In the genomic region with DNA sequence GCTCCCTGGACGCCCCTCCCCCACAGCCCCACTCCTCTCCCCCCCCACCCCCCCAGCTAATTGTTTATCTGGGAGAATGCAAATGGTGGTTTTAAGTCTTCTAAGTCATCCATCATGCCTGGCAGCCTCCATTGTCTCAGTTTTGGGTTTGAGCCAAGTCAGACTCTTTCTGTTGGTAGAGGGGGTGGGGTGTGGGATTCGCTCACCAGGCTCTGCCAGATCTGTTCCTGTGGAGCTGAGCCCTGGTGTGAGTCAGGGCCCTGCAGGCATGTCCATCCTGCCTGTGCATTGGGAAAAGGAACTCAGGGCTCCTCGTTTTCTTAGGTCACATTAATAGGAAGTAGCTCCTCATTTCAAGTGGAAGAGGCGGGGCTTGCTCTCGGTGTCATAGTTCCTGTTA, we compare ENCODE assay signal across 8 mouse cellular contexts.
DNase-seq lines count a peak whose midpoint lies in the region; ATAC-seq and TF ChIP-seq lines count a peak whose summit lies in the region.

No protein-coding gene starts in this region.

- no peaks in the 10 kb centered on the region for H3K9me3 ChIP-seq in hindbrain, embryonic 11.5 days (ENCODE audit: control insufficient read depth, low read length)
- no peaks in the 10 kb centered on the region for H3K9me3 ChIP-seq in lung, postnatal 0 days (ENCODE audit: low read length)

- TF ChIP-seq EP300 in lung, postnatal 0 days (IDR thresholded peaks at IDR 0.05), result peak; percentile 57

- no peaks in the 10 kb centered on the region for H3K27me3 ChIP-seq in hindbrain, embryonic 11.5 days (ENCODE audit: control insufficient read depth, insufficient read depth, low read length)
- H3K27me3 ChIP-seq in lung, postnatal 0 days (replicated peaks; ENCODE audit: insufficient read depth, low read length), result no peaks in the 10 kb centered on the region

- no peak overlapping the region for H3K9ac ChIP-seq in hindbrain, embryonic 11.5 days (ENCODE audit: low read depth, low read length)
- H3K9ac ChIP-seq in lung, postnatal 0 days (replicated peaks; ENCODE audit: low read depth), result no peak overlapping the region

- no peaks in the 10 kb centered on the region for H3K36me3 ChIP-seq in hindbrain, embryonic 11.5 days (ENCODE audit: control insufficient read depth, insufficient read depth, low read length)
- no peaks in the 10 kb centered on the region for H3K36me3 ChIP-seq in lung, postnatal 0 days (ENCODE audit: insufficient read depth, low read length)

- TF ChIP-seq CTCF in lung, postnatal 0 days (IDR thresholded peaks at IDR 0.05), result no peak

- H3K4me3 ChIP-seq in hindbrain, embryonic 11.5 days (ENCODE audit: low read depth, low read length), result no peak overlapping the region
- H3K4me3 ChIP-seq in lung, postnatal 0 days (ENCODE audit: low read depth, low read length), result no peak overlapping the region

- WGBS in hindbrain, embryonic 11.5 days, result 2% methylated on average over 5 of the region's 5 CpGs
- WGBS in lung, postnatal 0 days, result 2% methylated on average over 5 of the region's 5 CpGs

- peaks cover 19% of the 10 kb centered on the region for H3K4me1 ChIP-seq in hindbrain, embryonic 11.5 days (replicated peaks; ENCODE audit: control insufficient read depth, insufficient read depth, low read length)
- H3K4me1 ChIP-seq in lung, postnatal 0 days (ENCODE audit: insufficient read depth, low read depth, low read length), result peaks cover 33% of the 10 kb centered on the region

- ATAC-seq in hindbrain, embryonic 11.5 days (ENCODE audit: low FRiP score), result peak; percentile 84
- peak; percentile 86 for ATAC-seq in lung, postnatal 0 days

- peak; percentile 98 for DNase-seq in 3T3-L1 (ENCODE audit: low read depth, low spot score)
- peak; percentile 71 for DNase-seq in WW6 (ENCODE audit: low read depth, low spot score)
- DNase-seq in fat pad, adult 2 months (ENCODE audit: extremely low read depth, low read depth, low spot score), result peak; percentile 67
- peak; percentile 89 for DNase-seq in hindbrain, embryonic 11.5 days (ENCODE audit: low spot score)
- peak; percentile 36 to 45 for DNase-seq in layer of hippocampus, adult 8-10 months (ENCODE audit: low spot score in 2 of 2)
- DNase-seq in lung, postnatal 0 days (ENCODE audit: low spot score), result peak; percentile 92
- DNase-seq in ovary, postnatal 36 days (ENCODE audit: low spot score), result peak; percentile 38
- no peak for DNase-seq in frontal cortex, postnatal 14 days (ENCODE audit: low spot score in 2 of 2)

- peak overlapping the region; percentile 67 for H3K27ac ChIP-seq in hindbrain, embryonic 11.5 days (ENCODE audit: low read depth, low read length)
- peak overlapping the region; percentile 67 for H3K27ac ChIP-seq in lung, postnatal 0 days (ENCODE audit: low read length)

- no peak overlapping the region; the same call in 1 of the 2 replicates for H3K4me2 ChIP-seq in hindbrain, embryonic 11.5 days (replicated peaks; ENCODE audit: low read depth, low read length)
- peak overlapping the region; percentile 25; the same call in 1 of the 2 replicates for H3K4me2 ChIP-seq in lung, postnatal 0 days (replicated peaks; ENCODE audit: low read depth, low read length)

Comparison
In these comparisons a context has a peak if more than half of its experiments do, and no peak if none do; other contexts are left out.
1. DNase-seq: peak in 3T3-L1 (single experiment), WW6 (single experiment), fat pad, adult 2 months (single experiment), hindbrain, embryonic 11.5 days (single experiment), layer of hippocampus, adult 8-10 months (2 of 2), lung, postnatal 0 days (single experiment) and ovary, postnatal 36 days (single experiment); none in frontal cortex, postnatal 14 days (0 of 2).